Mouse (Mus musculus) ovary, postnatal 14 days (tissue): ENCODE results near the gene Gm21094.
"Not testable (repeated sequence)": the region's sequence is repeated elsewhere in the genome, so short reads cannot be mapped to it uniquely, and the experiment has no call there.

Experiments
- DNase-seq: peaks from one replicate; pipeline ENCODE4 v3.0.0; 2022; ENCODE audit warnings: low spot score

The Gm21094 gene

GRCm38 (mm10) chrY:32620343-32620742 is at the start of gene Gm21094:
Gene Gm21094 (minus strand): TSS chrY:32620443.
- DNase-seq, result not testable (repeated sequence)
